Mouse (Mus musculus) megakaryocyte, adult 5-6 weeks (primary cell): ENCODE data around the gene Mylk4. TPM values are rescaled to one million over a fixed set of nuclear protein-coding genes. Genes with fewer than 3 reads are reported as not detected.

Experiments
- ATAC-seq: 2 replicates; pipeline ENCODE4 v1.8.0; 2016; ENCODE audit warnings: mild to moderate bottlenecking, inconsistent platforms; ENCODE audit not compliant: poor library complexity, severe bottlenecking
- total RNA-seq, 2 experiments: library from RNA; stranded (forward) in 1 of 2; stranded (reverse) in 1 of 2; fragments of 153-499, 151-499 nt in 1 of 2; fragments of 221-1000, 200-1000 nt in 1 of 2; gene quantifications; 2 replicates each; pipeline versions ENCODE4 v1.2.3 to v1.2.4; 2015 to 2017

The Mylk4 gene
- total RNA-seq, 2 experiments from 2014 or later, result not detected

DNA sequence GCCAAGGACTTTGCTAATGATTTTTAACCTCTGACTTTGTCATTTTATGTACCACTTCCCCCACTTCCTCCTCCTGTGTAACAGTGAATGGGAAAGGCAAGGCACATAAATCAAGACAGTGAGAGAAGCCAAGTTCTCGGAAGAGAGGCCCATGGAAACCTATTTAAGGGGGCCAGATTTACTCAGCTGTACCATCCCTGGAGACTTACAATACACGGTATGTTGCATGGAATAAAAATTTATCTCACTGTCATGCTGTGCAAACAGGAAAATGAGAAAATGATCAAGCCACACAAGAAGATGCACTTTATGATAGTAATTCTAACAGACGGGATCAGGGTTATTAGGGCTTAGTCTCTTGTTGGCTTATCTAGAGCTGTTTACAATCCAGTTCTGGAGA is 64.5 kb downstream of the Mylk4 start:
- ATAC-seq, result no peak

DNA sequence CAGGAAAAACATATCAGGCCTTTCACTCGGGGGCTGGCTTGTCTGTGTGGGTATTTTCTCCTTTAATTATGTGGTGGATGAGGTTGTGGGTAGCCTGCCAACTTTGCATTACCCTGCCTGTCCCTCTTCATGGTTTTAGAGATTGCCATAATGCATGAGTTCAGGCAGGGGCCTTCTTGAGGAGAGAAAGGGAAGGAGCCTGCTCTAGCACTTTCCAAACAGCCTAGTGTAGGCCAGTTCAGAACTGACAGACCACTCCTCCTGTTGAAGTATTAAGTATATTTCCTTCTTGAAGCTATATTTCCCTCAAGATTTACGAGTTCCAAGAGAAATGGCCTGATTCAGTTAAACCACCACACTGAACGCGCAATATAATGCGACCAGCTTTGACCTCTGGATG is 66.0 kb downstream of the Mylk4 start:
- no peak for ATAC-seq

- no peak for ATAC-seq
Observed at GRCm38 (mm10) chr13:32712568-32712967, 71.2 kb downstream of the Mylk4 start.

DNA sequence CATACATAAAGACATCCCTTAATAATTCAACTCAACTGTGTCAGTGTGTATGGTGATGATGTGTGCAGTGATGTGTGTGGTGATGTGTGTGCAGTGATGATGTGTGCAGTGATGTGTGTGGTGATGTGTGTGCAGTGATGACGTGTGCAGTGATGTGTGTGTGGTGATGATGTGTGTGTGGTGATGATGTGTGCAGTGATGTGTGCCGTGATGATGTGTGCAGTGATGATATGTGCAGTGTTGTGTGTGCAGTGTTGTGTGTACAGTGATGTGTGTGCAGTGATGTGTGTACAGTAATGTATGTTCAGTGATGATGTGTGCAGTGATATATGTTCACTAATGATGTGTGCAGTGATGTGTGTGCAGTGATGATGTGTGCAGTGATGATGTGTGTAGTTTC is 75.9 kb downstream of the Mylk4 start:
- no peak for ATAC-seq

DNA sequence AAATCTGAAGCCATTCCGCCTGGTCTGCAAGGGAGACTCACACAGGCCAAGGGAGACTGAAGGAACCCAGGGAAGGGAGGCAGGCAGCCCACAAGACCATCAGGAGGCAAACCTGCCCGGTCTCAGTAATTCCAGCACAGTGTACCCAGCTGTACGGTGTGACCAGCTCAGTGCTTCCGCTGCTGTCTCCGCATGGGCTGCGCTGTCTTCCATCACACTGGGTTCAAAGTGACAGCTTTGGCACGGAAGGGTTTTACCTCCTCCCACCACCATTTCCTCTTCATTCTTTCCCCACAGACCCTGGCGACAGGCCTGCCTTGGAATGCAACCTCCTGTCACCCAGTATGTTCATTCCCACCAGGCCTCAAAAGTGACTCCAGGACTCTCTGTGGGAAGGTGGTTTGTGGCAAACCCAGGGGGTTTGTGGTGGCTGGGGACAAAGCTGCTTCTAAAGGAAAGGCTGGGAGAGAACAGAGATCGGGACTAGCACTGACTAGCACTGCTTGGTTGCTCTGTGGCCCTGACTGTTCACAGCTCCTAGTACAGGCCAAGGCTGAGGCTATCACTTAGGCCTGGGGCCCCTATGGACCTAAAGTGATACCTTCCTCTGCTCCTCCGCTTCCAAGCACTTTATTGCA is 77.0 kb downstream of the Mylk4 start:
- ATAC-seq, result no peak

DNA sequence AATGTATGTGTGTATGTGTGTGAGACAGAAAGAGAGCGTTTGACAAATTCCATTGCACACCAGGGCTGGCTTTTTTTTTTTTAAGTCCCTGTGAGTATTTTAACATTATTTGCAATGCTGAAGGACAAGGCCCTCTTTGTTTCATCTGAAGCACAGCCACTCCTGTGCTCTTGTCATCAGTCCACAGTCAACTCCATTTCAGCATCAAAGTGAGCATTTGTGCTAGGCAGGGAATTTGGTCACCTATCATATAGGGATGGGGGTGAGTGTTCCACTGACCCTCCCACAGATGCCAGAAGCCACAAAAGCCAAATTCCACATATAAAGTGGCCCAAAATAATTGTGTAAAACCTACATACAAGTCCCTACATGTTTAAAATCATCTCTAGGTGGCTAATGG is 78.4 kb downstream of the Mylk4 start:
- no peak for ATAC-seq

DNA sequence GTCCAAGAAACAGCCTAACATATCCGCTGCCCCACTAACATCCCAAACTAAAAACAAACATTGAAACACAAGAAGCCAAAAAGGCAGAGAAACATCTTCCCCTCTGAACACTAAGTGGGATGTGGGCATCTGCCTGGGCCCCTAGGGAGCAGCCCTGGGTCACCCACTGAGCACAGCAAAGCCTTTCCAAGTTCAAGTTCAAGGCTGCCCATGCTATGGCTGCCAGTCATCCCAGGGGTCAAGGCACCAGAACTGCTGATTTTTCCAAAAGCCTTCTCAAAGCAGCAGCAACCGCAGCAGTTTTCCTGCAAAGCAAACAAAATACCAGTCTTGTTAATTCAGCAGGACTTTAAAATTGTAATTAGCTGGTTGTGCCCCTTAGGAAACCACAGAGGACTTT is 78.8 kb downstream of the Mylk4 start:
- ATAC-seq, result no peak

DNA sequence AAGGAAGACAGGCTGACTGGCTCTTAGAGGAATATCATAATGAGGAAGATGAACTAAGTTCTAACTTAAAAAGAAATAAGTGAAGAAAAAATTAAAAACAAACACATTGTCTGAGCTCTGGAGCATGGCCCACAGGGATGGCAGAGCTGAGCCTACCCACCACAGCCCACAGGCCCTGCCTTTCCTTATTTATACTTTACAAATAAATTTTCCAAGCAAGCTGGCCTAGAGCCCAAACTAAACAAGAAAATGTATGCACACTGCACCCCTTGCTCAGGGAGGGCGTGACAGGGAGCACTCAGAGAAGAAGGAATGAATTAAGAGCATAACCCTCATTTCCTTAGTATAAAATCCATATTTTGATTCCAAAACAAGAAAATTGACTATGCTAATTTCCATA is 82.2 kb downstream of the Mylk4 start:
- ATAC-seq, result no peak

GRCm38 (mm10) chr13:32699376-32699775 is 84.4 kb downstream of the Mylk4 start:
- no peak for ATAC-seq

GRCm38 (mm10) chr13:32698956-32699355 is 84.8 kb downstream of the Mylk4 start:
- ATAC-seq, result no peak

GRCm38 (mm10) chr13:32693886-32694455 is 89.8 kb downstream of the Mylk4 start:
- no peak for ATAC-seq

DNA sequence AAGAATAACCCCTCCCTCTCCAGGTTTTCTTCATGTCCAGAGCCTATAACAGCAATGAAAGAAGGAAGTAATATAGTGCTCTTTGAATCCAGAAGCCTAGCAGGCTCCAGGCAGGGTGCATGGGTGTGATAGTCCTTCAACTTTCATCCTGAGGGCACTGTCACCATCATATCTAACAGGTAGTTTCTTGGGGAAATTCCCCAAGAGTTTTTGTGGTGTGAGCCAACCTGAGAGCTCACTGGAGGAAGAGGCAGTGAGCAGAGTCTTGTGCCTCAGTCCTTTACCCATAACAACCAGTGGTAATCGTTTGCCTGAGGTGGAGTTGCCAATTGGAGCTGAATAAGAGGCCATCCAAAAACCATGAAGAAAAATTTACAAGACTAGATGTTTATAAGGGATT is 91.2 kb downstream of the Mylk4 start:
- ATAC-seq, result no peak

- no peak for ATAC-seq
Observed at GRCm38 (mm10) chr13:32690279-32690678, 93.5 kb downstream of the Mylk4 start.

DNA sequence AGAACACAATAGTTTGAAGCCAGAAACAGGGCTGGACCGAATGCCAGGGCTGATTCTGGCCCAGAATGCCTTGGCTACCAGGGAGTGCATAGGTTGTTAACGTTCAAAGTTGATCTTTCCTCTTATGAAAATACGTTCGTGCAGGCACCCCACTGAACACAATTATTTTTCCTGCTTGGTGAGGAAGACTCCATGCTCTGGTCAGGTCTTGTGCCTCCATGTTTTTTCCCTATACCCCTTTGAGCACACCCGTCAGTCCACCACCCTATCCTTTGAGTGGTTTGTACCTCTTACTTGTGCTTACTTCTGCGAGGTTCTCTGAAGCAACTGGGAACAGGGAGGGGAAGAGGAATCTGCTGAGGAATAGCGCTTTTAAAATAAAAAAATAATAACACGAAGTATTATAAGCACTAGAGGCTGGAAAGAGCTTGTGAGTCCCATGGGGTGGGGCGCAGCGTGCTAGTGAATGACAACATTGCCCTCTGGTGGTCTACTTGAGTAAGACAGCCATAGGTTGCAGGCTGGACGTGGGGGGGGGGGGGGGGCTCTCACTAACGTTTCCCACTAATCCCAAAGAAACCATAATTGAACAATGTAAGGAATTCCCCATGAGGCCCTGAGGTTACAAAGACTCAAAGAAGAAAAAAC is 102.8 kb downstream of the Mylk4 start:
- ATAC-seq, result peak; percentile 87

DNA sequence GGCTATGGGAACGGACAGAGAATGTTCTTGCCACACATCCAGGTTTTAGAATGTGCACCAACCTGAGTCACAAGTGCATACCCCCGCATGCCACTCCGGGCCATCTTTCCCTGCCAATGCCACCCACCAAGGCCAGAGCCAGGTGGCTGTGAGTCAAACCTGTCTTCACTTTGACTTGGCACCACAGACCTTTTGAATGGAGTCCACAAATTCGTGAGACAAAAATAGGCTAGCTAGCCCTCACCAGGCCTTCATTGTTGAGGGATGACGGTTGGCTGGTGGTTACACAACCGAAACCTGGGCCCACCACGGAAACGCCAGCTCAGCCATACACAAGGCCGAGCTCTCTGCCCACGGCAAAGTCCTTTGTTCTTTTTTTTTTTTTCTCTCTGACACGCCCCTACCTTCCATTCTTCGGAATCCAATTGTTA is 103.6 kb downstream of the Mylk4 start:
- ATAC-seq, result no peak

GRCm38 (mm10) chr13:32678998-32679397 is 104.8 kb downstream of the Mylk4 start:
- no peak for ATAC-seq

- ATAC-seq, result no peak
Observed at GRCm38 (mm10) chr13:32670782-32671181, 113.0 kb downstream of the Mylk4 start.

- ATAC-seq, result no peak
Observed at GRCm38 (mm10) chr13:32668296-32668695, 115.5 kb downstream of the Mylk4 start.

DNA sequence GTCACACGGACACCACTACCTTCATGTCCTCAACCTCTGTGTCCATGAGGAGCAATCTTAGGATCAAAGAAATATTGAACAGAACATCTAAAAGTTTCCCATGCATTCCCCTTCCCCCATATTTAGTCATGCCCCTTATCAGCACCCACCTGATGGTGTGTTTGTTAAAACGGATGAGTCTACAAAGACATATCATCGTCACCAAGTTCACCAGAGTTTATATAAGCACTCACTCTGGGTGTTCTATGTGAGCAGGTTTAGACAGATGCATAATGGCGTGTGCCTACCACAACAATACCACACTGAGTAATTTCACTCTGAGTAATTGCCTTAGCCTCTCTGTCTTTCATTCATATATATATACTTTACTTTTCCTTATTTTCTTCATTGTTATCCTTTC is 116.4 kb downstream of the Mylk4 start:
- ATAC-seq, result no peak

DNA sequence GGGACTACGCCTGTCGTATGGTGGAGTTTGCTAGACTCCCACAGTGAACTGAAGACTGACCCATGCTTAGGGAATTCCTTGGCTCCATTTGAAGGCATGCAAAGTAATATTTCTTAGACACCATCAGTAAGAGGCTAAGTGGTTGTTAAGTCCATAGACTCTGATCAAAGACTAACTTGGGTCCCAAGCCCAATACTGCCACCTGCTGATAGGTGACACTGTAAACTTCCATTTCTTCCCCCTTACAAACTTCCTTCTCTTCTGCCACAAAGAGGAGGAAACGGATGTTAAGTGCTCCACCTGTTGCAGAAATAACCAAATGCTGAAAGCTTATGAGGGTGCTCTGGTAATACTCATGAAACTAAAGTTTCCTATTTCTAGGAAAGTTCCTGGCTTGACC is 121.7 kb downstream of the Mylk4 start:
- ATAC-seq, result no peak

- ATAC-seq, result no peak
Observed at GRCm38 (mm10) chr13:32660294-32660693, 123.5 kb downstream of the Mylk4 start.

DNA sequence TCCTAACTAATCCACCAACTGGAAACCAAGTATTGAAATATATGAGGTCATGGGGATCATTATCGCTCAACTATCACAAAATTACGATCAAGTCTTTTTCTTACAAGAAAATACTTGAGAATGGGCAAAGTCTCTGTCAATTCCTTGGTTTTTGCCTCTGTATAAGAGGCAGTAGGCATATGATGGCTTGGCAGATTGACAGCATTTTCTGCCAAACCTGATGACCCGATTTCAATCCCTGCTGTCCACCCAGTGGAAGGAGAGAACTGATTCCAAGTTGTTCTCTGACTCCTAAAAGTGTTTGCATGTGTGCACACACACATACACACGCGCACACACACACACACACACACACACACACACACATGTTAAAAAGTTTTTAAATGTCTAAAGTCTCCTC is 124.5 kb downstream of the Mylk4 start:
- no peak for ATAC-seq

- ATAC-seq, result no peak
Observed at GRCm38 (mm10) chr13:32657583-32657982, 126.2 kb downstream of the Mylk4 start.
